Mouse (Mus musculus): ENCODE data around the gene Ptprn. TPM values are rescaled to one million over a fixed set of nuclear protein-coding genes. Genes with fewer than 3 reads are reported as not detected.

Ptprn gene
- 1.7 TPM for polyA plus RNA-seq (2014; fragmentation: Illumina TruSeq; extraction: RNeasy Lipid Tissue Mini Kit (QIAGEN cat#74804); ENCODE audit: insufficient read depth, low read depth, low replicate concordance)

DNA sequence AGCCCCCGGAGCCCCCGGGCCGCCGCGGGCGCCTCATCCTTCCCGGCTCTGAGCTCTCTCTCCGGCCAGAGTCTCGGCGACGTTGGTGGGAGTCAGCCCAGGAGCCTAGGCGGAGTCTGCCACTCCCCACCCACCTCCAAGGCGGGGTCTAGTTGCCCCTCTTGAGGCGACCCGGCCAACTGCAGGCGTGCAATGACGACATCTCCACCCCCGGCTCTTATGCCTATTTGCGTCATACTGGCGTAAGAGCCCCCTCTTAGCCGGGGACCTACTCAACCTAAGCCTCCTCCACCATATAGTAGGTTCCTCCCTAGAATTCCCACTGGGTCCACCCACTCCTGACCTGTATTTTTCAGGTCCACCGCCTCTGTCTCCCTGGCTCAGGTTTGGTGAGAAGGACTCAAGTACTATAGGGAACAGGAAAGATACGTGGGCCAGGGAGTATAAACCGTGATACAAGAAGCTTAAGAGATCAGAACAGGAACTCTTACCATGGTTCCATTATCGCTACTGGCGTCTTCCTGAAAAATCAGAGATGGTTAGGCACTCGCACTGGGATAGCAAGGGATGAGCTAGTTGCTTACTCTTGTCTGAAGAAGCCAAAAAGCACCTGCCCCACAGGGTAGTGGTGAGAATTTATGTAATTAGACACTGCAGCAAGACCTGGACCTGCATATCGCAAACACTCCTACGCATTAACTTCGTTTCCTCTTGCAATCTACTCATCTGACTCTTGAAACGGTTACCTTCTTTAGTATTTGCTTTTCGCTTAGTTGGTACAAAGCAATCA lies at the start of gene Ptprn:
TSS of gene Ptprn (minus strand) at position 412 of the 790 bp plus-strand sequence.

GRCm38 (mm10) chr1:75278228-75278627 lies 13.9 kb upstream of the Ptprn start, which contains the start of gene Resp18:
Resp18 (minus strand) TSS chr1:75278415.

GRCm38 (mm10) chr1:75236117-75237050 lies 27.9 kb downstream of the Ptprn start, which contains the start of gene Dnajb2:
Dnajb2 (plus strand) TSS chr1:75236406.

DNA sequence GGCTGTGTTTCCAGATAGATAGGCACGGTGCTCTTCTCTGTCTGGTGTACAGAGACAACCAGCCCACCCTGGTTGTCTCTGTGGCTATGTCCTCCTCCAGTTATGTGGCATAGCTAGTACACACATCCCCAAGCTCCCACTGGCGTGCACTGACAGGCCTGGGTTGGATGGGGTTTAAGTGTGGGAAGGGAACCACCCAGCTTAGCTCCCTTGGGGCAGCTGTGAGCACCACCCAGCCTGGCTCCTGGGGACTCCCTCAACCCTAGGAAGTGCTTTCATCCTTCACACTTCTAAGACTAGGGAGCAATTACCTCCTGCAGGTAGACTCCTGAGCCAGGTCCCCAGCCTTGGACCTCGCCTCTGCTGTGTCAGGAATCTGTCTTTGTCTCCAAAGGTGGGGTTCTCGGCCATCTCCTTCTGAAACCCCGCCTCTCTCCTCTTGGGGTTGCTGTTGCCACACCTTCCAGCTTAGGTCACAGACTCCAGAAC lies 32.6 kb downstream of the Ptprn start, which contains the start of gene A630095N17Rik:
TSS of gene A630095N17Rik (minus strand) at position 439 of the 489 bp plus-strand sequence.

DNA sequence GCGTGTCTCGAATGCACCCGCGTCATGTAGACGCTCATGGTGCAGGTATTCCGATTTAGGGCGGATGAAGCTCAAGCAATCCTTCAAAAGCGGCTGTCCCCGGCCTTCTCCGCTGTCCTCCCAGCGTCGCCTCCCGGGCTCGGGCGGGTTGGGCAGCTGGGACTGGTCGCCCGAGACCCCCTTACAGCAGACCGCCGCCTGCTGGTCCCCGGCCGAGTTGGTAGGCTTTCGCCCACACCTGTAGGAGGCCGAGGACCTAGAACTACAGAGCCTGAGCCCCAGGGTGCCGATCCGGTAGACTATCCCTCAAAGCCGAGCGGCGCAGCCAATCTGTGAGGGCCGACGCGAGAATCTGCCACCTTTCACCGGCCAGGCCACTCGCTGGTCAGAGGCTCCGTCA lies 44.8 kb downstream of the Ptprn start, which contains the start of gene Tuba4a:
TSS of gene Tuba4a (minus strand) at position 335 of the 400 bp plus-strand sequence.

GRCm38 (mm10) chr1:75210136-75211087 lies 53.9 kb downstream of the Ptprn start, which contains the start of the genes Glb1l and Stk16:
Glb1l (minus strand) TSS chr1:75210813.
Stk16 (plus strand) TSS chr1:75210838.

Other genes starting within 250 kb of the Ptprn start
- 3.9 TPM for gene Nhej1, start 139.3 kb downstream of the Ptprn start, polyA plus RNA-seq (2014; fragmentation: Illumina TruSeq; extraction: RNeasy Lipid Tissue Mini Kit (QIAGEN cat#74804); ENCODE audit: insufficient read depth, low read depth, low replicate concordance)
- gene Slc23a3, start 130.6 kb downstream of the Ptprn start, polyA plus RNA-seq (2014; fragmentation: Illumina TruSeq; extraction: RNeasy Lipid Tissue Mini Kit (QIAGEN cat#74804); ENCODE audit: insufficient read depth, low read depth, low replicate concordance) = 0.54 TPM
- gene Cnppd1, start 121.8 kb downstream of the Ptprn start, polyA plus RNA-seq (2014; fragmentation: Illumina TruSeq; extraction: RNeasy Lipid Tissue Mini Kit (QIAGEN cat#74804); ENCODE audit: insufficient read depth, low read depth, low replicate concordance) = 42.7 TPM
- gene Retreg2, start 121.7 kb downstream of the Ptprn start, polyA plus RNA-seq (2014; fragmentation: Illumina TruSeq; extraction: RNeasy Lipid Tissue Mini Kit (QIAGEN cat#74804); ENCODE audit: insufficient read depth, low read depth, low replicate concordance) = 54.4 TPM
- gene Zfand2b, start 95.9 kb downstream of the Ptprn start, polyA plus RNA-seq (2014; fragmentation: Illumina TruSeq; extraction: RNeasy Lipid Tissue Mini Kit (QIAGEN cat#74804); ENCODE audit: insufficient read depth, low read depth, low replicate concordance) = 34.3 TPM
- 11.2 TPM for gene Abcb6, start 84.1 kb downstream of the Ptprn start, polyA plus RNA-seq (2014; fragmentation: Illumina TruSeq; extraction: RNeasy Lipid Tissue Mini Kit (QIAGEN cat#74804); ENCODE audit: insufficient read depth, low read depth, low replicate concordance)
- 9.2 TPM for gene Ankzf1, start 72.4 kb downstream of the Ptprn start, polyA plus RNA-seq (2014; fragmentation: Illumina TruSeq; extraction: RNeasy Lipid Tissue Mini Kit (QIAGEN cat#74804); ENCODE audit: insufficient read depth, low read depth, low replicate concordance)
- 12.2 TPM for gene Atg9a, start 72.3 kb downstream of the Ptprn start, polyA plus RNA-seq (2014; fragmentation: Illumina TruSeq; extraction: RNeasy Lipid Tissue Mini Kit (QIAGEN cat#74804); ENCODE audit: insufficient read depth, low read depth, low replicate concordance)
- 4.8 TPM for gene Glb1l, start 53.7 kb downstream of the Ptprn start, polyA plus RNA-seq (2014; fragmentation: Illumina TruSeq; extraction: RNeasy Lipid Tissue Mini Kit (QIAGEN cat#74804); ENCODE audit: insufficient read depth, low read depth, low replicate concordance)
- 62.4 TPM for gene Stk16, start 53.7 kb downstream of the Ptprn start, polyA plus RNA-seq (2014; fragmentation: Illumina TruSeq; extraction: RNeasy Lipid Tissue Mini Kit (QIAGEN cat#74804); ENCODE audit: insufficient read depth, low read depth, low replicate concordance)
- 60.2 TPM for gene Tuba4a, start 44.6 kb downstream of the Ptprn start, polyA plus RNA-seq (2014; fragmentation: Illumina TruSeq; extraction: RNeasy Lipid Tissue Mini Kit (QIAGEN cat#74804); ENCODE audit: insufficient read depth, low read depth, low replicate concordance)
- not detected for gene A630095N17Rik, start 32.4 kb downstream of the Ptprn start, polyA plus RNA-seq (2014; fragmentation: Illumina TruSeq; extraction: RNeasy Lipid Tissue Mini Kit (QIAGEN cat#74804); ENCODE audit: insufficient read depth, low read depth, low replicate concordance)
- gene Dnajb2, start 28.1 kb downstream of the Ptprn start, polyA plus RNA-seq (2014; fragmentation: Illumina TruSeq; extraction: RNeasy Lipid Tissue Mini Kit (QIAGEN cat#74804); ENCODE audit: insufficient read depth, low read depth, low replicate concordance) = 51.1 TPM
- 1.6 TPM for gene Resp18, start 13.9 kb upstream of the Ptprn start, polyA plus RNA-seq (2014; fragmentation: Illumina TruSeq; extraction: RNeasy Lipid Tissue Mini Kit (QIAGEN cat#74804); ENCODE audit: insufficient read depth, low read depth, low replicate concordance)
- 53.8 TPM for gene Dnpep, start 53.5 kb upstream of the Ptprn start, polyA plus RNA-seq (2014; fragmentation: Illumina TruSeq; extraction: RNeasy Lipid Tissue Mini Kit (QIAGEN cat#74804); ENCODE audit: insufficient read depth, low read depth, low replicate concordance)
- 92.4 TPM for gene Des, start 95.8 kb upstream of the Ptprn start, polyA plus RNA-seq (2014; fragmentation: Illumina TruSeq; extraction: RNeasy Lipid Tissue Mini Kit (QIAGEN cat#74804); ENCODE audit: insufficient read depth, low read depth, low replicate concordance)
- 8.0 TPM for gene Speg, start 110.8 kb upstream of the Ptprn start, polyA plus RNA-seq (2014; fragmentation: Illumina TruSeq; extraction: RNeasy Lipid Tissue Mini Kit (QIAGEN cat#74804); ENCODE audit: insufficient read depth, low read depth, low replicate concordance)
- gene Gmppa, start 171.4 kb upstream of the Ptprn start, polyA plus RNA-seq (2014; fragmentation: Illumina TruSeq; extraction: RNeasy Lipid Tissue Mini Kit (QIAGEN cat#74804); ENCODE audit: insufficient read depth, low read depth, low replicate concordance) = 38.9 TPM
- gene Asic4, start 185.9 kb upstream of the Ptprn start, polyA plus RNA-seq (2014; fragmentation: Illumina TruSeq; extraction: RNeasy Lipid Tissue Mini Kit (QIAGEN cat#74804); ENCODE audit: insufficient read depth, low read depth, low replicate concordance) = not detected
- 27.7 TPM for gene Chpf, start 214.8 kb upstream of the Ptprn start, polyA plus RNA-seq (2014; fragmentation: Illumina TruSeq; extraction: RNeasy Lipid Tissue Mini Kit (QIAGEN cat#74804); ENCODE audit: insufficient read depth, low read depth, low replicate concordance)
- 1.1 TPM for gene Tmem198, start 215.0 kb upstream of the Ptprn start, polyA plus RNA-seq (2014; fragmentation: Illumina TruSeq; extraction: RNeasy Lipid Tissue Mini Kit (QIAGEN cat#74804); ENCODE audit: insufficient read depth, low read depth, low replicate concordance)
- gene Obsl1, start 241.9 kb upstream of the Ptprn start, polyA plus RNA-seq (2014; fragmentation: Illumina TruSeq; extraction: RNeasy Lipid Tissue Mini Kit (QIAGEN cat#74804); ENCODE audit: insufficient read depth, low read depth, low replicate concordance) = 5.3 TPM
- 0.74 TPM for gene Inha, start 242.6 kb upstream of the Ptprn start, polyA plus RNA-seq (2014; fragmentation: Illumina TruSeq; extraction: RNeasy Lipid Tissue Mini Kit (QIAGEN cat#74804); ENCODE audit: insufficient read depth, low read depth, low replicate concordance)

Measured in lung, adult 10 weeks (tissue).